Mouse (Mus musculus): ENCODE measurements at regions not wholly inside any gene's neighbourhood (a gene's known extent, or its start where the extent isn't known, plus 50 kb on each side); places are given as distances from the start of the nearest gene placed in this dataset.

- TF ChIP-seq CTCF (IDR thresholded peaks at IDR 0.05; ENCODE audit: low read depth) (no peak), EP300 (IDR thresholded peaks at IDR 0.05; ENCODE audit: low read depth) (no peak)
These were observed 90.2 kb upstream of the Lnx1 start for GRCm38 (mm10) chr5:74792936-74793335.

All from liver, embryonic 14.5 days (tissue).